Mouse (Mus musculus) intestine, postnatal 0 days (tissue): ENCODE data around the gene 1700122O11Rik. TPM values are rescaled to one million over a fixed set of nuclear protein-coding genes. Genes with fewer than 3 reads are reported as not detected.

Experiments
- ATAC-seq: fragments of 200-750 bp; cut with Nextera tagmentation; 2 replicates; pipeline ENCODE4 v1.8.0; 2017; ENCODE audit warnings: mild to moderate bottlenecking, moderate TSS enrichment, moderate library complexity
- H3K27ac ChIP-seq: fragments of 300-500 bp; sonication (generic); 2 replicates; pipeline ENCODE4 v1.5.1; 2014; ENCODE audit warnings: mild to moderate bottlenecking, low read depth, low read length, moderate library complexity
- H3K27me3 ChIP-seq: fragments of 300-500 bp; sonication (generic); replicated peaks from 2 replicates; pipeline ENCODE4 v1.6.1; 2014; ENCODE audit warnings: low read length, mixed read lengths; ENCODE audit not compliant: control insufficient read depth, insufficient read depth
- H3K36me3 ChIP-seq: fragments of 300-500 bp; sonication (generic); 2 replicates; pipeline ENCODE4 v1.6.1; 2014; ENCODE audit warnings: mild to moderate bottlenecking, moderate library complexity; ENCODE audit not compliant: control insufficient read depth, insufficient read depth
- H3K4me1 ChIP-seq: fragments of 300-500 bp; sonication (generic); replicated peaks from 2 replicates; pipeline ENCODE4 v1.6.1; 2014; ENCODE audit warnings: antibody characterized with exemption, low read length, mixed read lengths; ENCODE audit not compliant: control insufficient read depth, insufficient read depth
- H3K4me2 ChIP-seq: fragments of 300-500 bp; sonication (generic); replicated peaks from 2 replicates; pipeline ENCODE4 v1.6.1; 2014; ENCODE audit warnings: low read depth, mild to moderate bottlenecking, moderate library complexity
- H3K4me3 ChIP-seq: fragments of 300-500 bp; sonication (generic); 2 replicates; pipeline ENCODE4 v1.5.1; 2014; ENCODE audit warnings: low read depth, low read length
- H3K9ac ChIP-seq: fragments of 300-500 bp; sonication (generic); 2 replicates; pipeline ENCODE4 v1.6.1; 2014; ENCODE audit warnings: mild to moderate bottlenecking, low read depth, low read length
- H3K9me3 ChIP-seq: fragments of 300-500 bp; sonication (generic); 2 replicates; pipeline ENCODE4 v1.6.1; 2016; ENCODE audit warnings: mixed run types; ENCODE audit not compliant: control insufficient read depth
- CTCF ChIP-seq: sonication (generic); IDR thresholded peaks from 2 replicates; pipeline ENCODE4 v1.5.1; 2016; ENCODE audit warnings: low read depth, mild to moderate bottlenecking, control low read depth, antibody characterized with exemption, moderate library complexity
- WGBS: fragments of 180-500 bp; shearing (Covaris S2); extraction: QIAGEN DNeasy Blood & Tissue Kit; methylation state at CpG from one replicate; pipeline ENCODE4 v1.1.7; 2014; 5-methylcytosine and 5-hydroxymethylcytosine counted together
- polyA plus RNA-seq: library from polyadenylated mRNA; unstranded; fragments of >200 nt; fragmentation: Nextera tagmentation; extraction: Ambion mirVana; gene quantifications from 2 replicates; pipeline ENCODE4 v1.2.1, GENCODE M21; 2015

Gene 1700122O11Rik
- polyA plus RNA-seq, 1 experiment from 2014 or later: not detected

- 3% methylated on average over 21 of the region's 21 CpGs for WGBS
- Histone ChIP-seq H3K4me3 (peak overlapping the region; percentile 34), H3K4me2 (peak overlapping the region; percentile 72), H3K27ac (peak overlapping the region; percentile 71), H3K27me3 (no peaks in the 10 kb centered on the region), H3K9ac (peak overlapping the region; percentile 34; the same call in 1 of the 2 replicates), H3K36me3 (no peaks in the 10 kb centered on the region), H3K4me1 (peaks cover 11% of the 10 kb centered on the region; the same call in 1 of the 2 replicates), H3K9me3 (no peaks in the 10 kb centered on the region)
- ATAC-seq: peak; percentile 88
- no peak; the same call in 1 of the 2 replicates for TF ChIP-seq CTCF
These were observed 36.3 kb downstream of the 1700122O11Rik start for GRCm38 (mm10) chr17:48001586-48002361.

GRCm38 (mm10) chr17:48001157-48001556 is 36.9 kb downstream of the 1700122O11Rik start:
- H3K9me3 ChIP-seq: no peaks in the 10 kb centered on the region
- peak overlapping the region; percentile 72 for H3K4me2 ChIP-seq
- no peak for ATAC-seq
- peaks cover 11% of the 10 kb centered on the region; the same call in 1 of the 2 replicates for H3K4me1 ChIP-seq
- no peaks in the 10 kb centered on the region for H3K36me3 ChIP-seq
- no peak for TF ChIP-seq CTCF
- 9% methylated on average over 7 of the region's 7 CpGs for WGBS
- 0 out of 2 replicates have a peak overlapping the region, but pooled peaks have one; percentile 71 for H3K27ac ChIP-seq
- no peaks in the 10 kb centered on the region for H3K27me3 ChIP-seq
- no peak overlapping the region for H3K9ac ChIP-seq
- H3K4me3 ChIP-seq: peak overlapping the region; percentile 34

GRCm38 (mm10) chr17:47999812-48000211 is 38.3 kb downstream of the 1700122O11Rik start:
- no peak overlapping the region for H3K9ac ChIP-seq
- H3K4me1 ChIP-seq: peaks cover 8% of the 10 kb centered on the region; the same call in 1 of the 2 replicates
- TF ChIP-seq CTCF: no peak
- no peak for ATAC-seq
- H3K4me3 ChIP-seq: no peak overlapping the region
- no peak overlapping the region for H3K27ac ChIP-seq
- no peaks in the 10 kb centered on the region for H3K27me3 ChIP-seq
- 39% methylated on average over 3 of the region's 3 CpGs for WGBS
- H3K9me3 ChIP-seq: no peaks in the 10 kb centered on the region
- 0 out of 2 replicates have a peak overlapping the region, but pooled peaks have one; percentile 6 for H3K4me2 ChIP-seq
- no peaks in the 10 kb centered on the region for H3K36me3 ChIP-seq

GRCm38 (mm10) chr17:47999403-47999802 is 38.7 kb downstream of the 1700122O11Rik start:
- Histone ChIP-seq H3K27me3 (no peaks in the 10 kb centered on the region), H3K4me2 (0 out of 2 replicates have a peak overlapping the region, but pooled peaks have one; percentile 6), H3K27ac (no peak overlapping the region), H3K9ac (no peak overlapping the region), H3K9me3 (no peaks in the 10 kb centered on the region), H3K4me3 (no peak overlapping the region), H3K36me3 (no peaks in the 10 kb centered on the region), H3K4me1 (0 out of 2 replicates have a peak, but pooled peaks cover 6% of the 10 kb centered on the region)
- 45% methylated on average over 6 of the region's 6 CpGs for WGBS
- no peak for TF ChIP-seq CTCF
- no peak for ATAC-seq

- no peak for TF ChIP-seq CTCF
- no peak overlapping the region for H3K4me2 ChIP-seq
- no peak overlapping the region for H3K4me3 ChIP-seq
- no peaks in the 10 kb centered on the region for H3K9me3 ChIP-seq
- ATAC-seq: no peak
- no peaks in the 10 kb centered on the region for H3K36me3 ChIP-seq
- no peak overlapping the region for H3K27ac ChIP-seq
- no peaks in the 10 kb centered on the region for H3K27me3 ChIP-seq
- 0 out of 2 replicates have a peak, but pooled peaks cover 6% of the 10 kb centered on the region for H3K4me1 ChIP-seq
- H3K9ac ChIP-seq: no peak overlapping the region
- 61% methylated on average over 3 of the region's 3 CpGs for WGBS
These were observed 40.3 kb downstream of the 1700122O11Rik start for GRCm38 (mm10) chr17:47997806-47998205.

GRCm38 (mm10) chr17:47990392-47991123 is 47.5 kb downstream of the 1700122O11Rik start:
- Histone ChIP-seq H3K9ac (no peak overlapping the region), H3K4me3 (no peak overlapping the region), H3K27me3 (no peaks in the 10 kb centered on the region), H3K9me3 (no peaks in the 10 kb centered on the region), H3K36me3 (no peaks in the 10 kb centered on the region), H3K4me2 (no peak overlapping the region), H3K4me1 (peaks cover 9% of the 10 kb centered on the region; the same call in 1 of the 2 replicates), H3K27ac (no peak overlapping the region)
- WGBS: 41% methylated on average over 10 of the region's 10 CpGs
- ATAC-seq: peak; percentile 32; the same call in 1 of the 2 replicates
- no peak for TF ChIP-seq CTCF
